Mouse (Mus musculus) liver, adult 2 months (tissue): ENCODE results near the gene Aspdh. TPM values are rescaled to one million over a fixed set of nuclear protein-coding genes. Genes with fewer than 3 reads are reported as not detected.

Source experiments
- DNase-seq: peaks from one replicate; pipeline ENCODE4 v3.0.0-alpha.2; 2011; ENCODE audit warnings: low read depth, low spot score; ENCODE audit errors: extremely low read depth
- H3K27ac ChIP-seq: fragments of 200-500 bp; replicated peaks from 2 replicates; pipeline ENCODE4 v1.5.1; 2012; ENCODE audit warnings: low read depth, mild to moderate bottlenecking, control low read depth, inconsistent platforms, low read length; ENCODE audit not compliant: insufficient read depth
- H3K27me3 ChIP-seq: fragments of 200-500 bp; 2 replicates; pipeline ENCODE4 v1.6.1; 2012; ENCODE audit warnings: mild to moderate bottlenecking, moderate library complexity, low read length, inconsistent platforms; ENCODE audit not compliant: control insufficient read depth, insufficient read depth
- H3K36me3 ChIP-seq: fragments of 200-500 bp; 2 replicates; pipeline ENCODE4 v1.6.1; 2012; ENCODE audit warnings: low read length, inconsistent platforms; ENCODE audit not compliant: control insufficient read depth, insufficient read depth
- H3K4me1 ChIP-seq: fragments of 200-500 bp; 2 replicates; pipeline ENCODE4 v1.6.1; 2011; ENCODE audit warnings: low read length; ENCODE audit not compliant: control insufficient read depth, insufficient read depth
- H3K4me3 ChIP-seq: fragments of 200-500 bp; 2 replicates; pipeline ENCODE4 v1.5.1; 2011; ENCODE audit warnings: low read depth, mild to moderate bottlenecking, control low read depth, low read length, moderate library complexity; ENCODE audit not compliant: insufficient read depth
- H3K79me2 ChIP-seq: fragments of 200-500 bp; 2 replicates; pipeline ENCODE4 v1.6.1; 2012; ENCODE audit warnings: inconsistent platforms, mild to moderate bottlenecking, low read length, moderate library complexity; ENCODE audit not compliant: control insufficient read depth, insufficient read depth
- H3K9ac ChIP-seq: fragments of 200-500 bp; 2 replicates; pipeline ENCODE4 v1.6.1; 2012; ENCODE audit warnings: low read depth, mild to moderate bottlenecking, control low read depth, inconsistent platforms, low read length
- CTCF ChIP-seq: fragments of 200-500 bp; IDR thresholded peaks from 2 replicates; pipeline ENCODE4 v1.5.1; 2011; ENCODE audit warnings: low read depth, low read length, control low read depth
- POLR2A ChIP-seq: fragments of 200-500 bp; IDR thresholded peaks from 2 replicates; pipeline ENCODE4 v1.6.1; 2011; ENCODE audit warnings: low read length, control low read depth; ENCODE audit not compliant: insufficient read depth; ENCODE audit errors: extremely low read depth
- WGBS: fragments of 180-500 bp; shearing (Covaris S2); methylation state at CpG from one replicate; pipeline ENCODE4 v1.1.7; 2018; 5-methylcytosine and 5-hydroxymethylcytosine counted together
- polyA plus RNA-seq: library from polyadenylated mRNA; depleted of rRNA; stranded (reverse); fragments of >200 nt; gene quantifications from 2 replicates; pipeline ENCODE4 v1.2.3, GENCODE M21; 2012; rRNA removed
- total RNA-seq: library from RNA; depleted of rRNA; stranded (reverse); fragments of >200 nt; gene quantifications from 2 replicates; pipeline ENCODE4 v1.2.3, GENCODE M21; 2014; rRNA removed

The Aspdh gene
- total RNA-seq (146 and 158 TPM in 2 replicates), polyA plus RNA-seq (537 and 608 TPM in 2 replicates)

GRCm38 (mm10) chr7:44465111-44465510, at the start of gene Aspdh:
Gene Aspdh, plus strand, starts transcription at chr7:44465391.
- H3K27ac ChIP-seq: peak within 1 kb of the TSS; percentile 98
- peaks cover 14% of the 10 kb centered on the region for H3K4me1 ChIP-seq
- peaks cover 8% of the 10 kb centered on the region for H3K27me3 ChIP-seq
- peak within 1 kb of the TSS; percentile 80 for H3K9ac ChIP-seq
- TF ChIP-seq POLR2A: peak; percentile 82; the same call in 1 of the 2 replicates
- TF ChIP-seq CTCF: 0 out of 2 replicates have a peak, but pooled peaks have one; percentile 18
- peaks cover 13% of the 10 kb centered on the region; the same call in 1 of the 2 replicates for H3K79me2 ChIP-seq
- 34% methylated on average over 2 of the region's 2 CpGs for WGBS
- no peaks in the 10 kb centered on the region for H3K36me3 ChIP-seq
- DNase-seq: peak; percentile 92
- peak within 1 kb of the TSS; percentile 74 for H3K4me3 ChIP-seq

GRCm38 (mm10) chr7:44427666-44428065, 37.5 kb upstream of the Aspdh start:
- no peak overlapping the region for H3K27ac ChIP-seq

GRCm38 (mm10) chr7:44428171-44428950, 36.8 kb upstream of the Aspdh start:
- peaks cover 21% of the 10 kb centered on the region for H3K27me3 ChIP-seq
- no peaks in the 10 kb centered on the region for H3K79me2 ChIP-seq
- H3K27ac ChIP-seq: no peak overlapping the region
- DNase-seq: no peak
- TF ChIP-seq CTCF (no peak), POLR2A (no peak)
- no peak overlapping the region for H3K9ac ChIP-seq
- no peak overlapping the region for H3K4me3 ChIP-seq
- H3K4me1 ChIP-seq: no peaks in the 10 kb centered on the region
- WGBS: 8% methylated on average over 14 of the region's 38 CpGs
- H3K36me3 ChIP-seq: no peaks in the 10 kb centered on the region

More at GRCm38 (mm10) chr7:44427666-44428065, 37.5 kb upstream of the Aspdh start:
- Histone ChIP-seq H3K36me3 (no peaks in the 10 kb centered on the region), H3K9ac (no peak overlapping the region), H3K4me1 (no peaks in the 10 kb centered on the region), H3K79me2 (no peaks in the 10 kb centered on the region), H3K4me3 (no peak overlapping the region), H3K27me3 (peaks cover 21% of the 10 kb centered on the region)
- no peak for DNase-seq
- WGBS: 16% methylated on average over 8 of the region's 8 CpGs
- TF ChIP-seq CTCF (no peak), POLR2A (no peak)

GRCm38 (mm10) chr7:44428968-44429521, 36.1 kb upstream of the Aspdh start, which contains the start of gene Lrrc4b:
Gene Lrrc4b, plus strand, starts transcription at chr7:44429018.
- Histone ChIP-seq H3K79me2 (no peaks in the 10 kb centered on the region), H3K27me3 (peaks cover 21% of the 10 kb centered on the region), H3K4me3 (no peak within 1 kb of the TSS), H3K4me1 (no peaks in the 10 kb centered on the region), H3K27ac (no peak within 1 kb of the TSS), H3K36me3 (no peaks in the 10 kb centered on the region), H3K9ac (no peak within 1 kb of the TSS)
- 2% methylated on average over 47 of the region's 69 CpGs for WGBS
- TF ChIP-seq CTCF (no peak), POLR2A (no peak)
- no peak for DNase-seq

GRCm38 (mm10) chr7:44429534-44430488, 35.4 kb upstream of the Aspdh start:
- H3K9ac ChIP-seq: no peak overlapping the region
- H3K36me3 ChIP-seq: no peaks in the 10 kb centered on the region
- no peaks in the 10 kb centered on the region for H3K4me1 ChIP-seq
- no peak for DNase-seq
- H3K79me2 ChIP-seq: no peaks in the 10 kb centered on the region
- H3K27me3 ChIP-seq: peaks cover 21% of the 10 kb centered on the region
- 9% methylated on average over 31 of the region's 32 CpGs for WGBS
- H3K27ac ChIP-seq: no peak overlapping the region
- no peak overlapping the region for H3K4me3 ChIP-seq
- TF ChIP-seq POLR2A (no peak), CTCF (no peak)
